Mouse (Mus musculus) left cerebral cortex, postnatal 4 days (tissue): ENCODE data around the gene Wdr34. TPM values are rescaled to one million over a fixed set of nuclear protein-coding genes. Genes with fewer than 3 reads are reported as not detected.

Experiments
- DNase-seq: peaks from one replicate; pipeline ENCODE4 v3.0.0-alpha.2; 2022
- intact Hi-C: fragments of 180-260 bp; cut with DNase I; formaldehyde crosslinking; loops from one replicate; pipeline ENCODE4 v1.15.1; 2025
- total RNA-seq, 2 experiments: library from RNA; stranded (reverse); gene quantifications; 2 replicates each; pipeline ENCODE4 v1.2.3; 2021

Wdr34 gene
- total RNA-seq, result 10 to 100 TPM; 61.4 to 71.8 TPM

DNA sequence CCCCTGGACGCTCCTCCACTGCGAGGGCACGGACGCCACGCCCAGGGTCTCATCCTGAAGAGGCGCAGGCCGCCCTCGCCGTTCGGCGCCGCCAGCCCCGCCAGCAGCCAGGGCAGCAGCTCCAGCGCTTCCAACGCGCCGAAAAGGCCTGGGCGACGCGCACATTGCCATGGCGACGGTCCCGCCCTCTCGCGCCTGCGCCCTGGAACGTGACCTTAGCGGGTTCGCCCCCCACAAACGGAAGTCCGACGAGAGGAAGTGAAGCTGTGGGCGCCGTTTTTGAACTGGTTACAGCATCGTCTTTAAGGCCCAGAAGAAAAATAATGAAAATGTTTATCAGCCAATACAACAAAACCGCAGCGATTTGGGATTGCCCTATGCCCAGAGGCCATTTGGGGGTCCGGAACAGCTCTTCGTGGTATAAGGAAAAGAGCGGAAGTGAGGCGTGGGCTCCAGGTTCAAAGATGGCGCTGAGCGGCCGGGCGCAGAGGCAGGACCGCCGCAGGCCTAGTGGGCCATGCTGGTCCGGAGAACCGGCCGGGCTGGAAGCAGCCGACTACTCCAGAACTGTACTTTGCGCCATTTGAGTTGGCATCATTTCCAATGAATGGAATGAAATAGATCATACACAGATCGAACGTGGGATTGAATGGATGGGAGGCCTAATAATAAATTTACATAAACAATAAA lies at the start of gene Wdr34:
Wdr34 (minus strand) TSS at position 183 of the 690 bp plus-strand sequence.
- peak; percentile 99 for DNase-seq
- intact Hi-C loops, result no loop called here

DNA sequence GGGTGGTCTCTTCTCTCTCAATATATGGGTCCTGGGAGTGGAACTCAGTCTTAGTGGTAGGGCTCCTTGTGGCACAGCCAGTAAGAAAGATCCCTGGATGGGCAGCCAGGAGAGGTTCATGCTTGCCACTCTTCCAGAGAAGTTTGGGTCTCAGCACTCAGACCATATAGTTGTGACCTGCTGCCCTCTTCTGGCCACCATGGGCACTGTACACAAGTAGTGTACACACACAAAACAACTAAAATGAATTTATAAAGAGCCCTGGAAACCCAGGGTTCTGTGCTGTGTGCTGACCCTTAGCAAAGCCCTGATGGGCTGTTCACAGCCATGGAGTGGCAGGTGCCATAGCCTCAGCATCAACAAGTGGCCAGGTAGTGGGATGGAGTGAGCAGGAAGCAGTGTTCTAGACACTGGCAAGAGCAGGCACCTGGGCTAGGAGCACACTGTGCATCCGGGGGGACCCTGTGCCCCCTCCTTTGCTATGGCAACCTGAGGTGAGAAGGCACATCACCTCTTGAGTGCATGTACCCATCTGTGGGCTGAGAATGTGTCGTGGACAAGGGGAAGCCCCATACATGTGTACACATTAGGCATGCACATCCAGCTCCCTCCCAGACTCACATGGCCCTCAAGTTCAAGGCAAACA lies 47.3 kb upstream of the Wdr34 start:
- peak; percentile 62 for DNase-seq
- intact Hi-C loops, result no loop called here

DNA sequence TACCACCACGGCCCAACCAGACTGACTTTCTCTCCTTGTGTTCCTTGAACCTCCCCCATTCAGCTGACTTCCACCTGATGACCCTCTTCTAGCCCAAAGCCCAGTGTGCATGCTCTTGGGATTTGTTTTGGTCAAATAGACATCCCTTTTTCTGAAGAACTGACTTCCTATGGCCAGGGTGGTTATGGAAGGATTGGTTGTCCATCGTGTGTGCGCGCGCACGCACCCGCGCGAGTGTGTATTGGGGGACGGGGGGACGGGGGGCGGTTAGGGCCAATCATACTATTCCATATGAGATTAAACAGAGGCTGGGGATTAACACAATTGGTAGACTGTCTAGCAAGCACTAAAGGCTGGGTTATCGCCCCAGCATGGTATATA lies 45.5 kb upstream of the Wdr34 start:
- intact Hi-C loops, result no loop called here
- peak; percentile 35 for DNase-seq

DNA sequence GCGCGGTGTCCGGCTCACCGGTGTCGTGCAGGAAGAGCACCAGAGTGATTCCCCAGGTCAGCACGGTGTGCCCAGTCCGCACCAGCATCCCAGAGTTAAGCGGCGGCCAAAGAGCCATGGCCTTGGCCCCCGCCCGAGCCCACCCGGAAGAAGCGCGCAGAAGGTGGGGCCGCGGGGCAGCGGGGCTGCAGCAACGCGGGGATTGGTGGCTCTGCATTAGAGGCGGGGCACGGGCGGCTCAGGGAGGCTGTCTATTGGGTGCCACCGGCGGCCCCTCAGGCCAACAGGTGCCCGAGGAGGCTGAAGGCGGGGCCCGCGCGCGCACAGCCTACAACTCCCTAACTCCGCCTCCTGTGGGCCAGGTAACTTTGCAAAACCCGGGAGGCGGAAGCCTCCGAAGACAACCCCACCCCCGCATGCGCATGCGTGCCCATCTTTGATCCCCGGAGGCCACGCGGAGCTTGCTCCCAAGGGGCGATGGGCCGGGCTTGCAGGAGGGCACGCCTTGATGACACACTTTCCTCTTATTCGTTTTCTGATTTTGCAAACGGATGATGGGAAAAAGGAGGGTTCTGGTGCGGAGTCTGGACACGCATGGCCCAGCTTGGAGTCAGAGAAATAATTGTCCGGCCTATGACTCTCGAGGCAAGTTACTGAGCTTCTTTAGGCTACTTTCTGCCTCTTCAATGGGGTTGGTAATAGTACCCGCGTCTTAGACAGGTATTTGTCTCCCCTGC lies 45.0 kb upstream of the Wdr34 start, which contains the start of gene Zdhhc12:
Zdhhc12 (minus strand) TSS at position 178 of the 737 bp plus-strand sequence.
- DNase-seq, result peak; percentile 94
- intact Hi-C loops, result no loop called here

DNA sequence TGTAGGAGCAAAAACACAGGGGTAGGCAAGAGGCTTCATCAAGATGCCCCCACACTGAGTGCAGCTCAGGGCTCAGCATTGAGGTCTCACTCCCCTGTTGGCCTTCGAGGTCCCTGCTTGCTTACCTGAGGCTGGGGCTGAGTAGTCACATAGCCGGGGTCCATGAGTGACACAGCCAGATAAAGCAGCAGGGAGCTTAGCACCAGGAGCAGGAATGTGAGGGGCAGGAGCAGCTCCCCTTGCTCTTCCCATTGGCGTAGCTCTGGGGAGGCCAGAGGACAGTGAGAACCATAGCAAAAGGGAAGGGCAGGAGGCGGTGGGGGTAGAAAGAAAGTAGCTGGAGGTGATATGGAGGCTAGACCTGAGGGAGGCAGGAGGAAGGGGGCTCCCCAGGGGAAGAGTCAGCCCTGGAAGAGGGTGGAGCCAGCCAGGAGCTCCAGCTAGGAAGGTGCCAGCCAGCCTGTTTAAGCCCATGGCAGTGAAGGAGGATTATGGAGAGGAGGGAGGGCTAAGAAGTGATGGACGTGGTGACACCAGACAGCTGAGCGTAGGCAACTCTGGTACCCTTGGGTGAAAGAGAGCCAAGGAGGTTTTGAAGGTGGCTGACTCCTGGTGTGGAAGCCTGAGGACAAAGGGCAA lies 43.7 kb upstream of the Wdr34 start:
- no peak for DNase-seq
- intact Hi-C loops, result no loop called here

DNA sequence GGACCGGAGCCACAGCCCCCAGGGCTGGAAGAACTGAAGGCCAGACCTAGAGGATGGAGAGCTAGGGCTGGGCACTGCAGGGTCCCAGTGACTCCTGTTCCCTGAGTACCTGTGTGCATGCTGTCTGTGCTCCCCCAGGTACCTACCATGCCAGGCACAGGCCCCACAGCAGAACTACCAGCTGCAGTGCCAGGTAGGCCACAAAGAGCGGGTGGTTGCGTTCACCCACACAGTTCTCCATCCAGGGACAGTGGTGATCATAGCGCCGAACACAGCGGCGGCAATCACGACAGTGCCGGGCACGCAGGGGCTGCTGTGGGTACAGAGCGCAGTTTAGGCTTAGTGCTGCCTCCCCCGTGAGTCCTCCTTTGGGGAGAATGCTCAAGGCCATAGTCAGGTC lies 42.8 kb upstream of the Wdr34 start:
- DNase-seq, result no peak
- intact Hi-C loops, result no loop called here

DNA sequence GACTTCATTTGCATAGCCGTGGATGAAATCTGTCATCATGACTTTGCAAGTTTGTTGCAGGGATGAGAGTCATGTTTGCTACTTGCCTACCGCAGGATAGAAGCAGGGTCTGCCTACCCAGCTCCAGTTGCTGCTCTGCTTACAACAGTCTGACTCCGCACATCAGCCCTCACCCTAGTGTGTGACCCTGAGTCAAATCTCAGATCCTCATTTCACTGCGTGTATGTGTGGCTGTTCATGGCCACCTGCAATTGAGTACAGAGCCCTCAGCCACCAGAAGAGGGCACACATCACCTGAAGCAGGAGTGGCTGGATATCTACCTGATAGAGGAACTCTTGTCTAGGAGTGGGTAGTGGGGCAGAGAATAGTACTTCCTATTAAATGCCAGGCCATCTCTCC lies 38.6 kb upstream of the Wdr34 start:
- intact Hi-C loops, result no loop called here
- no peak for DNase-seq

DNA sequence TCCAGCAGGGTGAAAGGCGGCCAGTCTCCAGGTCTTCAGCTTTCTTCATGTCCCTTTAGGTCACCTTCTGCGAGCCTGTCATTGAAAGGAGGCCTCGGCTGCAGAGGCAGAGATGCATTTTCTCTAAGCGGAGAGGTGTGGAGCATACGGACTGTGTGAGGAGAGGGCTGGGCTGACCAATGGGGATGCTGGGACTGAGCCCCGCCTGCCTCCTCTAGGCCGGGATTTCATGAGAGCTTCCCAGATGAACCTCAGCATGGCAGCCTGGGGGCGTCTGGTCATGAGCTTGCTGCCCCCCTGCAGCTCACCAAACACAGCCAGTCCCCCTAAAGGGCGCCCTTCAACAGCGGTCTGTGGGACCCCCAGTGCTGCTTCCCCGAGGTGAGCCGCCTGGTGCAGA lies 36.0 kb upstream of the Wdr34 start:
- DNase-seq, result no peak
- intact Hi-C loops, result no loop called here

DNA sequence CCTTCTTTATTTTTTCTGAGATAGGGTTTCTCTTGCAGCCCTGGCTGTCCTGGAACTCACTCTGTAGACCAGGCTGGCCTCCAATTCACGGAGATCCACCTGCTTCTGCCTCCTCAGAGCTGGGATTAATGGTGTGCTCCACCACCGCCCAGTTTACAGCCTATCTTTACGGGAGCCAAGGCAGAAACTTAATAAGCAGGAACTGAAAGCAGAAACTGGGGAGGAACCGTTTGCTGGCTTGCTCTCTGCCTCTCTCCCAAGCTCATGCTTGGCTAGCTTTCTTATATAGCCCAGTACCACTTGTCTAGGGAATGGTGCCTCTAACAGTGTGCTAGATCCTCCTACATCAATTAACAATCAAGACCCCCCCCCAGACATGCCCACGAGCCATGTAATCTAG lies 35.4 kb upstream of the Wdr34 start:
- DNase-seq, result no peak
- intact Hi-C loops, result no loop called here

DNA sequence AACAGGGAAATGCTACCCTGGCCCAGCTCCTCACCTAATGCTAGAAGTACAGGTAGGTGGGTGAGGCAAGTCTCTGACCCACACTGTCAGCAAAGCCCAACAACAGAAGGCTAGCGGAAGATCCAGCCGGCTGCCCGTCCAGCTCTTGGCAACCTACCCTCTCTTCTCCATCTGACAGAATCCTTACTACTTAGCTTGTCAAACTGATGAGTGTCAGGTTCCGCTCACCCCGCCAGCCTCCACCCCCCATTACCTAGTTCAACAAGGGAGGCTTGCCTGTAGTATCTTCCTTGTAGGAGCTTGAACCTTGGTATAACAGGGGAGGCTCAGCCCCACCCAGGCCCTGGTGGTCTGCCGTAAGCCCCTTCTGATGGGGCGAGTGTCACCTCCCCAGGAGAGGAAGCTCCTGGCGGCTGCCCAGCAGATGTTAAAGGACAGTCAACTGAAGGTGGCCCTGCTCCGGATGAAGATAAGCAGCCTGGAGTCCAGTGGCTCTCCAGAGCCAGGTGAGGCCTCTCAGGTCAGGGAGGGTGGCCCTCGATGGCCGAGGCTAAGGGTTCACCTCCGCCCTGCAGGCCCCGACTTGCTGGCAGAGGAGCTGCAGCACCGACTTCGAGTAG lies 31.6 kb upstream of the Wdr34 start:
- intact Hi-C loops, result no loop called here
- no peak for DNase-seq

DNA sequence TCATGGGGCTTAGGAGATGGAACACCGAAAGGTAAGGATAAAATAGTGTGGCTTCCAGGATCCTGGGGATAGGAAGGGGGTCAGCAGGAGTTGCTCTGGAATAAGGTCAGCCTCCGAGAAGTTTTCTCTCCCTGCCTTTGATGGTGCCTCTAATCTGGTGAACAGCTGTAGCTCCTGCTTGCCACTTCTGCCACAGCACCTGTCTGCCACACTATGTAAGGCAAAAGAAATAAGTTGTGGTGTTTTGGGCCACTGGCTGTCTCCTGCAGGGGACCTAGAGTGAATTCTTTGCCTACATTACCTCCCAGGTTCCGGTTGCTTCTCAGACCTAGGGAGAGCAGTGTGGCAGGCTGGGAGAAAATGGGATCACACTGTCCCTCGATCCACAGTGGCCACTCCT lies 30.1 kb upstream of the Wdr34 start:
- DNase-seq, result no peak
- intact Hi-C loops, result no loop called here

DNA sequence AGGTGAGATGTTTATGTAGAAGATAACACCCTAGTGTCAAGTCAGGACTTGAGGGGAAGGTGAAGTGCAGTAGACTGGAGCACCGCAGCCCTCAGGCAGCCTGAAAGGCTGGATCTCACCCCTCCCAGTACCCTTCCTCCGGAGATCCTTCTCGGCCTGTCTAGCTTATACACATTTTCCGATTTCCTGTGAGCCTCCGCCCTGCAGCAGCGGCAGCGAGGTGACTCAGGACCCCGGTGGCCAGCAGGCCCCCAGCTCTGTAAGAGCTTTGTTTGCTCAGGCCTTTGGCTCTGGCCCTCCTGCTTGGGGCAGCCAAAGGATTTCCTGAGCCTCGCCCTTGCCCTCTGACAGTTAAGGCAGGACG lies 29.6 kb upstream of the Wdr34 start:
- intact Hi-C loops, result no loop called here
- DNase-seq, result no peak

DNA sequence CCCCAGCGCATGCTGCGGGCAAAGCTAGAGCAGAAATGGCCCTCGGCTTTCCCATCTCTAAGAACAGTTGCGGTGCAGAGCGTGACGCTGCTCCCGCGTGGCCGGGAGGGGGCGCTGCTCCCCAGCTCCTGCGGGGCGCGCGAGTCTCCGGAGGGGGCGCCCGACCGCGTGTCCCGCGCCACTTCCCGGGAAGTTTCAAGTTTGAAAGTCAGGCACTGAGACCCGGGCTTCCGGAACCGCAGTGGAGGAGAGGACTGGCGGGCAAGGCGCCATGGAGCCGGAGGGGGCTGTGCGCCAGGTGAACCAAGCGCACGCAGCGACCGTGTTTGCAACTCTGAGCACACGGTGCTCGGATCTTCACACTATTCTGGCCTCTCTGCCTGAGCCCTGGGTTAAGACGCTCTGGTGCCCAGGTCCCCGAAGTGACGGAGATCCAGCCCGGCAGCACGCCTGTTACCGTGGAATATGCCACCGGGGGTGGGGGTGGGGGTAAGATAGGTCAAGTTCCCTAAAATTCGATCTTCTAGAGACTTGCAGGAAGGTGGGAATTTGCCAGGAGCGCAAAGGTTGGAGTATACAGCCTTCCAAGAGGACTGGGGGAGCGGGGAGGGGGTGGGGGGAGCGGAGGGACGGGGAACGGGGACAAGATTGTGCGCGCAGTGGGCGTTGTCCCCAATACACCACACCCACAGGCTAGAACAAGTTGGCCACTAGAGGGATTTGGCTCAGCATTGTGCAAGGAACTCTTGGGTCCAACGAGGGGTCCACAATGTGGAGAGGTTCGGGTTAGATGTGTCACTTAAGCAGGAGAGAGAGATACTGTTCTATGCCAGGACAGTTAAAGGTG lies 29.0 kb upstream of the Wdr34 start, which contains the start of gene Pkn3:
Pkn3 (plus strand) TSS at position 183 of the 847 bp plus-strand sequence.
- peak; percentile 82 for DNase-seq
- intact Hi-C loops, result no loop called here

DNA sequence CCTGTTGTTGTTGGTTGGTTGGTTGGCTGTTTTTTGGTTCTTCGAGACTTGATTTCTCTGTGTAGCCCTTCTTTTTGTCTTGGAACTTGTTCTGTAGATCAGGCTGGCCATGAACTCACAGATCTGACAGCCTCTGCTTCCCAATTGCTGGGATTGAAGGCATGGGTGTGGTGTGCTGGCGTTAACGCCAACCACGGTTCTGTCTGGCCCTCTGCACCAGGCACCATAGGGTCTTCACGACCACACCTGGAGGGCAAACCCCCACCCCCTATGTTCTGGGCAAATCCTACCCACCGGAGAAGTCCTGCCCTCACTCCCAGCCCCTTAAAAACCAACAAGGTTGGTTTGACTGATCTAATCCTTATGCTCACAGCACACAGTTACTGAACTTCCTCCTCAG lies 28.3 kb upstream of the Wdr34 start:
- DNase-seq, result no peak
- intact Hi-C loops, result no loop called here

DNA sequence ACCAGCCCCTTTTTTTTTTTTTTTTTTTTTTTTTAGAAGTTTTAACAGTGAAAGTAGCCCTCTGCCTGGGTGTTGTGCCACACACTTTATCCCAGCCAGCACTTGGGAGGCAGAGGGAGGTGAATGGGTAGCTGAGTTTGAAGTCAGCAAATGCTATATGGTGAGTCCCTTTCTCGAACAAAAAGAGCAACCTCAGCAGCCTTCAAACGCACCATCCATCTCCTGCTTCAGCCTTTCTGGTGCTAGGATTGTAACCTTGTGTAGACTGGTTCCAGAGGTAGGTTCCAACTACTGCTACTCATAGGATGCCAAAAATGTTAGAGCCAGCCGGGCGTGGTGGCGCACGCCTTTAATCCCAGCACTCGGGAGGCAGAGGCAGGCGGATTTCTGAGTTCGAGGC lies 27.8 kb upstream of the Wdr34 start:
- no peak for DNase-seq
- intact Hi-C loops, result no loop called here

DNA sequence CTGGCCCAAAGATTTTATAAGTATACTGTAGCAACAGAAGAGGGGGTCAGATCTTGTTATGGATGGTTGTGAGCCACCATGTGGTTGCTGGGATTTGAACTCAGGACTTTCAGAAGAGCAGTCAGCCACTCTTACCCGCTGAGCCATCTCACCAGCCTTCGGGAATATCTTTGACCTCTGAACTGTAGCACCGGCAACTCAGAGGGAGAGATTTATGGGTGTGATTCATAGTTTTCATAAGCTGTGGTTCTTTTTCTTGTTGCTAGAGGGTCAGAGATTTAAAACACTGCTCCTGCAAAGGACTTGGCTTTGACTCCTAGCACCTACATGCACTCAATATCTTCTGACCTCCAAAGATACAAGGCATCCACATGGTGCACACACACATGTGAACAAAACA lies 26.9 kb upstream of the Wdr34 start:
- intact Hi-C loops, result no loop called here
- no peak for DNase-seq

DNA sequence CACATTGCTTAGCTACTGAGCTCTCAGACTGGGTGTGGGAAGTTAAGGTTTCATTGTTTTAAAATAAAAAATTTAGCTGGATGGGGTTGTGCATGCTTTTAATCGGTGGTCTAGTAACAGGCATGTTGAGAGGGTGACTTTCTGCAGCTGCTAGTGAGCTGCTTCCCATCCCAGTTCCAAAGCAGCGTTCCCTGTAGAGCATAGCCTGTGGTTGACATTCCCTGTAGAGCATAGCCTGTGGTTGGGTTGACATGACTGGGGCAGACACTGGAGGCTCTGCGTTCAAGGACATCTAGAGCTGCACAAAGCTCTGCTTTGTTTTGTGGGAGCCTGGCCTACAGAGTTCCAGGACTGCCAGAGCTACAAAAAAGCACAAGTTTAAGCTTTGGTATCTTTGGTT lies 24.6 kb upstream of the Wdr34 start:
- DNase-seq, result no peak
- intact Hi-C loops, result no loop called here

DNA sequence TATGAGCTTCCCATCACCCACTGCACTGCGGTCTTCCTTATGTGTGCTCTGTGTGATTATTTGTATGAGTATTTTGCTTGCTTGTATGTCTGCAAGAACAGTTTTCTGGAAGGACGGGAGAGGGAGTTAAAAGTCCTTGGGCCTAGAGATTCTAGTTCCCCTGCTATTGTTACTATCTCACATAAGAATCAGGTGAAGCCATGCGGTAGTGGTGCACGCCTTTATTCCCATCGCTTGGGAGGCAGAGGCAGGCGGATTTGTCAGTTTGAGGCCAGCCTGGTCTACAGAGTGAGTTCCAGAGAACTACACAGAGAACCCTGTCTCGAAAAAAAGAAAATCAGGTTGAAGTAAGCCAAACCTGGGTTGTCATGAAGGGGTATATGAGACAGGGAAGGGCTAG lies 24.2 kb upstream of the Wdr34 start:
- no peak for DNase-seq
- intact Hi-C loops, result no loop called here

DNA sequence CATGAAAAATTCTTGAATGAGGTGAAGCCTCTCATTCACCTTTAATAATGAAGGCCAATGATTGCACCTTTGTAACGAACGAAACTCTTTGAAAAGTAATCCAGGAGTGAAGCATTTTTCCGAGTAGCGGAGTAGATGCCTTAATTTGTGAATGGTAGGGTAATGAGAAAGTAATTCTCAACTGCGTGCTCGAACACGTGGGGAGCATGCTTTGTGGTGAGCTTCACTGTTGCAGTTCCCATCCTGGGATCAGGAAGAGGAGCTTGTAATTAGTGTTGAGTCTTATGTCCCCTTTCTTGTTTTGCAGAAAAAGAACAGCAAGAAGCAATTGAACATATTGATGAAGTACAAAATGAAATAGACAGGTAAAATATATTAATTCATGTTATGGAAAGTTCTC lies 19.3 kb upstream of the Wdr34 start:
- no peak for DNase-seq
- intact Hi-C loops, result no loop called here
